Mouse (Mus musculus) layer of hippocampus, adult 11-12 months (tissue): ENCODE results near the gene Slc16a10.

Source experiments
- DNase-seq: peaks from one replicate; pipeline ENCODE4 v3.0.0; 2022; ENCODE audit warnings: low spot score

Gene Slc16a10

GRCm38 (mm10) chr10:40141864-40142523 lies at the start of gene Slc16a10:
Slc16a10 (minus strand) TSS chr10:40142258.
- DNase-seq = peak; percentile 92

- no peak for DNase-seq
Observed at GRCm38 (mm10) chr10:40191338-40191979, 49.4 kb upstream of the Slc16a10 start.

DNA sequence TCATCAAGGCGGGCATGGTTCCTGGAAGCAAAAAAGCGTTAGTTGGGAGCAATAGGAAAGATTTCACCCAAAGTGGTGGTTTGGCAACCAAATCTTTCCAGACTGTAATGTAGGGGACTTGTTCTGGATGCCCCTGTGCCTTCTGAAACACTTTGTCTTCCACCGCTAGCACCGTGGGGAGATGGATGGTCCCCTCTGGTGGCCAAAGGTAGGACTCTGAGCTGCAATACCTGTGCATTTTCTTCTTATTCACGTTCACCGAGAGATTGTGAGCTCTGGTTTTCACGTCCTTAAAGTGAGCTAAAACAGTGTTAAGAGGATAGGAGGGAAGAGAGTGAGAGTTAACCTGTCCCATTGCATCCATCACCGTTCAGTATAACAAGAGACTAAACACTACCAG lies 48.8 kb upstream of the Slc16a10 start:
- no peak for DNase-seq

GRCm38 (mm10) chr10:40189689-40190088 lies 47.6 kb upstream of the Slc16a10 start:
- DNase-seq = no peak

DNA sequence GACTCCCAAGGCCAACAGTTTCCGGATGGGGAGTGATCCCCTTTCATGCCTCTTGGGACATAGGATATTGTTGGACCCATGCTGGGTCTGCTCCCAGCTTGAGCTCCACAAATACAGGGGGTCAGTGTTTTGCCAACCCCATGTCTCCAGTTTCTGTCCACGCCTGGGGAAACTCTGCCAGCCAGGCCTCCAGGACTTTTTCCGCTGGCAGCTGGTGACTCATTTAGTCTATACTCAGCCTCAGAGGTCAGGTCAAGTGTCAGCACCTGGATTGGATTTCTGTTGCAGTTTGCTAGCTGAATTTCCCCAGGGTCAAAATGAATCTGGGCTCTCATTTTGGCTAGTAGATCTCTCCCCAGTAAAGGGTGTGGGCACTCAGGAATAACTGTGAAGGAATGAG lies 46.8 kb upstream of the Slc16a10 start:
- no peak for DNase-seq

GRCm38 (mm10) chr10:40185956-40186355 lies 43.9 kb upstream of the Slc16a10 start:
- DNase-seq = no peak

DNA sequence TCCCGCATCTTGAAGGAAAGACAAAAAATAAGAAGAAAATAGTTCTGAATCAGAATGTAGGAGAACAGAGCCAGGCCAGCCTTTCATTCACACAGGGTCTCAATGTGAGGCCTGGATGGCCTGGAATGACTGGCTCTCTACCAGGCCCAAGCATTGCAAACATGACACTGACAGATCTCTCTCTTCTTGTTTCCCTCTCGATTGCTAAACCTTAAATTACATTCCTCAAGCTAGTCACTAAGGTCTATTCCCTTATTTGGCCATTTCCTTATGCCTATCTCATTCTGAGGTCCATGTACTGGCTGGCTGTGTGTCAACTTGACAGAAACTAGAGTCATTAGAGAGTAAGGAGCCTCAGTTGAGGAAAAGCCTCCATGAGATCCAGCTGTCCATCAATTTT lies 38.0 kb upstream of the Slc16a10 start:
- no peak for DNase-seq

DNA sequence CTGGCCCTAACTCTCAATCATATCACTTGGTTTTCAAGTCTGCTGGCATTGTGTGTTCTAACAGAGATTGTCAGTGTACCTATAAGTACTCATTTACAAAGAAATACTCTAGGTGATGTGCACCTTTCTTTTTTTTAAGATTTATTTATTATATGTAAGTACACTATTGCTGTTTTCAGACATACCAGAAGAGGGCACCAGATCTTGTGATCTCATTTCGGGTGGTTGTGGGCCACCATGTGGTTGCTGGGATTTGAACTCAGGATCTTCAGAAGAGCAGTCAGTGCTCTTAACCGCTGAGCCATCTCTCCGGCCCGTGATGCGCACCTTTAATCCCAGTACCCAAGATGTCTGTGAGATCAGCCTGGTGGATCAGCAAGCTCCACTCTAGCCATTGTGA lies 37.1 kb upstream of the Slc16a10 start:
- DNase-seq = no peak

DNA sequence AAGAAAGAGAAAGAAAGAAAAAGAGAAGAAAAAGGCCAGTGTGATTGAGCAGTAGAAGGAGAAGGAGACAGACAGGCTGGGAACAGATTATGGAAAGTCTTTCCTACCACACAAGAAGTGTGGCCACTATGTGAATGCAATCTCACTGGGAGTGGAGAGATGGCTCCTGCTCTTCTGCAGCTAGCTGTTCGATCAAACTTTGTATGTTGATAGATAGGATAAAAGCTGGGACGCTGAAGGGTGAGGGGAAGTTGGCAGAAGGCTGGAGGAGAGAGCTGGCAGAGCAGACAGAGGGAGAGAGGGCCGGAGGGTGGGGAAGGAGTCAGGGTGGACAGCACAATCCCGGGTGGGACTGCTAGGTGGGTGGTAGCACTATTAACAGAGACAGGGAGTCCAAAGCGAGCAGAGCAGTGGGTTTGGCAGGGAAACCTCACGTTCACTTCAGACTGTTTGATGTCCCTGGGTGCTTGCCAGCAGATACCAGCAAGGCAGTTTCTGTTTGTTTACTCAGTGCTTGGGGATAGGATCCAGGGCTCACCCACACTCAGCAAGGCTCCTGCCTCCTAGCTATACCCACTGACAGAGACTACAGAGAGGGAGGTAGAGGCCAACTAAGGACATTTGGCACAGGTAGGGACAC lies 35.4 kb upstream of the Slc16a10 start:
- DNase-seq = peak; percentile 64

DNA sequence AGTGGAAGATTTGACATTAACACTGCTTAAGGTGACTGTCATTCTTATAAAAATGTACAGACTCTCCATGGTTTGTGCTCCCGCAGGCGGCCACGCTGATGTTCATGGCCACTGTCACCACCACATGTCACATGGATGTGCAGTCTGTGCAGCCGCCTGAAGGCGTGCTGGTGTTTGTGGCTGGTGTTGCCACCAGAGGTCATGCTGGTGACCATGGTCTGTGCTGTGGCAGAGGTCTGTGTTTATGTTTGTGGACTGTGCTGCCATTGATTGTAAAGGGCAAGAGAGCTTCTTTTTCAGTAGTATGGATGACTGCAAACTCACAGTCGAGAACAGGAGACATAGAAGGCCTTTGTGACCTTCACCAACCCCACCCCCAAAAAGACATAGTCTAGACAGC lies 30.1 kb upstream of the Slc16a10 start:
- no peak for DNase-seq

- no peak for DNase-seq
Observed at GRCm38 (mm10) chr10:40171211-40171610, 29.2 kb upstream of the Slc16a10 start.

DNA sequence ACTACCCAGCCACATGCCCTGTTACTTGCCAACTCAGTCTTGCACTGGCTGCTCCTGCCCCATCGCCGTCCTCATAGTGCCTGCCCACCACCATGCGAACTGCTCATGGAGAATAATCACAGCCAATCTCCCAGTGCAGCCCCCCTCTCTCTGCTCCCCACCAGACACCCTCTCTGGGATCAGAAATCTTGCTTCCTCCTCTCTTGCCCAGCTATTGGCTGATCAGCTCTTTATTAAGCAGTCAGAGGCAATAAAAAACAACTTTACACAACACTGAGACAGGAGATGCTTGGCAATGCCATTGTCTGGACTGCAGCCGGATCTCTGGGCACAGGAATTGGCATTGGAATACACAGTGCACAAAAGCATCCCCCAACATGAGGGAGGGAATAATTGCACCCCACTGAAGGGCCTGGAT lies 28.1 kb upstream of the Slc16a10 start:
- no peak for DNase-seq

- DNase-seq = no peak
Observed at GRCm38 (mm10) chr10:40169566-40169965, 27.5 kb upstream of the Slc16a10 start.

- no peak for DNase-seq
Observed at GRCm38 (mm10) chr10:40169088-40169487, 27.0 kb upstream of the Slc16a10 start.

GRCm38 (mm10) chr10:40164421-40165386 lies 22.6 kb upstream of the Slc16a10 start:
- DNase-seq = peak; percentile 73

- DNase-seq = no peak
Observed at GRCm38 (mm10) chr10:40163914-40164313, 21.9 kb upstream of the Slc16a10 start.

DNA sequence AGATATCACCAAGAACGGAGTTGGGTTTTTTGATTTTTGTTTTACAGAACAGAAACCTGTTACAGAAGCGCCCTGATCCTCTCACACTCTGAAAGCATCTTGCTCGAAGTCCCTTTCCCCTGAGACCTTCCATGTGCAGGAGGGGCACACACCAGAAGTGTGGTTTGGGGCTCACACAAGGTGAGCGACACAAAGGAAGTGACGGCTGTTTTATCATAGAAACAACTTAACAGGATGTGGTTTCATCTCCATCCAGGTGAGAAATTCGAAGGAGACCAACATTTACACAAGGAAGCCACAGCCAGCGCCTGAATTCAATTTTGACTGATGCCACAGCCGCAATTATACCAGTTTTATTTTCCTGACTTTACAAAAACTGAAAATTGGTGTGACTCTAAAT lies 21.3 kb upstream of the Slc16a10 start:
- no peak for DNase-seq

DNA sequence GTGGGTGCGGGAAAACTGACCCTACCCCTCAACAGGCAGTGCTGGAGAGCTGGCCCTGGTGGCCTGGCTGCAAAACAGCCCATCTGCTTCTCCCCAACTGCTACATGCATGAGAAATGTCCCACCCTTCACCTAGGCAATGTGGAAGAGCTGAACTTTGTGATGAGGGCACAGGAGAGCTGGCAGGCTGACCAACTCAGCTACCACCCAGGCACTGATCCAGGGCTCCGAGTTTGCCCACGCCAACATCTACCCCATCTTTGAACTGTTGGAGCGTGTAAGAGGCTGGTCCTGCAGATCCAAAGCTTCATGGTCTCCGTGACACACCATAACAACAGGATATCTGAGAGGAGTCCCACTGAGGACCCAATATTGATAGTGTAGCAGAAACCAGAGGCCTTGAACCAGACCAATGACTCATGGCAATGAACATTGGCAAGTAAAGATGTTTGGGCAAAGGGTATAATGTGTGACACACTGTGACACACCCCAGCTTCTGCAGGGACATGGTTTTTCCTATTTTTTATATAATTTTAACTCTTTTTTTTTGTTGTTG lies 19.7 kb upstream of the Slc16a10 start:
- no peak for DNase-seq

- no peak for DNase-seq
Observed at GRCm38 (mm10) chr10:40161236-40161635, 19.2 kb upstream of the Slc16a10 start.

DNA sequence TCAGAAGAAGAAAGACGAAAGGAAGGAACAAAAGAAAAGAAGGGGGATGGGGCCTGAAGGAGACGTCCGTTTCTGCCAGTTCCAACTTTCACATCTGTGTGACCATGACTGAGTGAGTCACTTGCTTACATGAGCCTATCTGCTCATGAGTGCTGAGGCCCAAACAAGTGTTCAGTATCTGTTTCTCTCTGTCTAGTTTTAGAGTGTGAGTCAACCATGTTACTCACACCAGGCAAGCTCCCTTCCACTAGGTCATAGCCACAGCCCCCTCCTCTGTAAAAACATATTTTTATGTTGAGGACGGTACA lies 10.4 kb upstream of the Slc16a10 start:
- no peak for DNase-seq

DNA sequence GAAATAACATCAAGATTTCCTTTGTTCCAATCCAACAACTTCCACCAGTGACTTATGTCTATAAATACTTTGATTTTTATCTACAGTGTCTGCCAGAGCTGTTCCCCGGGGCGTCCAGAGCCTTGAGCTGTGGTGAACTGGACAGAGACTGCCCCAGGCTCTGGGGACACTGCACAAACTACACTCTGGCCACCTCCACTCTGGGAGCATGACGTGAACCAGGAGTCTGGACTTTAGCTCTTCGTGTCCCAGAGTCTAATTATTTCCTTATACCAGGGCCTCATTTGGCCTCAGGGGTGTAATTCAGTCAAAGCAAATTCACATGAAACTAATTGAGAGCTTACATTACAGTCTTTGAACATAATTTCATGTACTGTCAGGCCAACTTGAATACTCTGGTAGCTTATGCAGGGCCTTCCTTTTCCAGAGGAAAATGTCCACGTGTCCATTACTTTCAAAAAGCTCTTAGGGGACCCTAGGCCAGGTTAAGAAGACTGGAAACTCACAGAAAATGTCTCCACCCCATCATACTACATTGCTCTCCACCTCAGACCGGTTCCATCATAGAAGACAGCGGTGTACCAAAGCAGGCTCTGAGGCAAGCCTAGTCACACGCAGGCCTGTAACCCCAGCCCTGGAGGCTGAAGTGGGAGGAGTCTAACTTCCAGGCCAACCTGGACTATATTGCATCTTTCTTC lies 9.9 kb upstream of the Slc16a10 start:
- DNase-seq = no peak
